Mouse (Mus musculus): ENCODE data around the gene Myof. TPM values are rescaled to one million over a fixed set of nuclear protein-coding genes. Genes with fewer than 3 reads are reported as not detected.

Gene Myof
- polyA plus RNA-seq, 1 experiment from 2014 or later = 15.9 TPM

GRCm38 (mm10) chr19:37959543-37960215 is 83.7 kb downstream of the Myof start:
- Histone ChIP-seq H3K27ac (no peak overlapping the region), H3K27me3 (replicated peaks) (no peaks in the 10 kb centered on the region), H3K4me2 (no peak overlapping the region), H3K9me3 (no peaks in the 10 kb centered on the region), H3K9ac (no peak overlapping the region), H3K4me3 (replicated peaks) (no peak overlapping the region), H3K4me1 (no peaks in the 10 kb centered on the region), H3K36me3 (no peaks in the 10 kb centered on the region)
- WGBS = 75% methylated on average over 10 of the region's 10 CpGs
- ATAC-seq (ENCODE audit: insufficient read depth, low FRiP score, low read depth) = no peak

GRCm38 (mm10) chr19:37959076-37959475 is 84.3 kb downstream of the Myof start:
- H3K9me3 ChIP-seq = no peaks in the 10 kb centered on the region
- ATAC-seq (ENCODE audit: insufficient read depth, low FRiP score, low read depth) = no peak
- H3K4me3 ChIP-seq (replicated peaks) = no peak overlapping the region
- H3K27me3 ChIP-seq (replicated peaks) = no peaks in the 10 kb centered on the region
- no peak overlapping the region for H3K9ac ChIP-seq
- no peak overlapping the region for H3K27ac ChIP-seq
- H3K36me3 ChIP-seq = no peaks in the 10 kb centered on the region
- 62% methylated on average over 6 of the region's 6 CpGs for WGBS
- no peaks in the 10 kb centered on the region for H3K4me1 ChIP-seq
- no peak overlapping the region for H3K4me2 ChIP-seq

- H3K4me2 ChIP-seq = no peak overlapping the region
- ATAC-seq (ENCODE audit: insufficient read depth, low FRiP score, low read depth) = no peak
- no peaks in the 10 kb centered on the region for H3K27me3 ChIP-seq (replicated peaks)
- peaks cover 6% of the 10 kb centered on the region; the same call in 1 of the 2 replicates for H3K36me3 ChIP-seq
- no peak overlapping the region for H3K4me3 ChIP-seq (replicated peaks)
- no peaks in the 10 kb centered on the region for H3K9me3 ChIP-seq
- no peaks in the 10 kb centered on the region for H3K4me1 ChIP-seq
- H3K9ac ChIP-seq = no peak overlapping the region
- no peak overlapping the region for H3K27ac ChIP-seq
- 74% methylated on average over 7 of the region's 7 CpGs for WGBS
Observed at GRCm38 (mm10) chr19:37957256-37957655, 86.1 kb downstream of the Myof start.

GRCm38 (mm10) chr19:37956006-37956405 is 87.4 kb downstream of the Myof start:
- Histone ChIP-seq H3K4me1 (no peaks in the 10 kb centered on the region), H3K27ac (no peak overlapping the region; the same call in 1 of the 2 replicates), H3K4me3 (replicated peaks) (no peak overlapping the region), H3K27me3 (replicated peaks) (no peaks in the 10 kb centered on the region), H3K36me3 (peaks cover 10% of the 10 kb centered on the region; the same call in 1 of the 2 replicates), H3K9ac (no peak overlapping the region), H3K4me2 (no peak overlapping the region), H3K9me3 (no peaks in the 10 kb centered on the region)
- 72% methylated on average over 3 of the region's 3 CpGs for WGBS
- no peak for ATAC-seq (ENCODE audit: insufficient read depth, low FRiP score, low read depth)

GRCm38 (mm10) chr19:37955425-37956001 is 87.9 kb downstream of the Myof start:
- no peak overlapping the region for H3K9ac ChIP-seq
- no peak overlapping the region for H3K4me3 ChIP-seq (replicated peaks)
- ATAC-seq (ENCODE audit: insufficient read depth, low FRiP score, low read depth) = peak; percentile 43; the same call in 1 of the 2 replicates
- H3K36me3 ChIP-seq = peaks cover 10% of the 10 kb centered on the region; the same call in 1 of the 2 replicates
- no peaks in the 10 kb centered on the region for H3K9me3 ChIP-seq
- H3K27me3 ChIP-seq (replicated peaks) = no peaks in the 10 kb centered on the region
- 35% methylated on average over 7 of the region's 7 CpGs for WGBS
- no peak overlapping the region for H3K4me2 ChIP-seq
- H3K4me1 ChIP-seq = no peaks in the 10 kb centered on the region
- no peak overlapping the region; the same call in 1 of the 2 replicates for H3K27ac ChIP-seq

GRCm38 (mm10) chr19:37954772-37955171 is 88.6 kb downstream of the Myof start:
- WGBS = 73% methylated on average over 5 of the region's 5 CpGs

GRCm38 (mm10) chr19:37954236-37954635 is 89.1 kb downstream of the Myof start:
- Histone ChIP-seq H3K27ac (no peak overlapping the region), H3K36me3 (peaks cover 10% of the 10 kb centered on the region; the same call in 1 of the 2 replicates), H3K4me2 (no peak overlapping the region), H3K4me3 (replicated peaks) (no peak overlapping the region), H3K9me3 (no peaks in the 10 kb centered on the region), H3K27me3 (replicated peaks) (no peaks in the 10 kb centered on the region), H3K4me1 (no peaks in the 10 kb centered on the region), H3K9ac (no peak overlapping the region)
- WGBS = 82% methylated on average over 8 of the region's 8 CpGs
- no peak for ATAC-seq (ENCODE audit: insufficient read depth, low FRiP score, low read depth)

More at GRCm38 (mm10) chr19:37954772-37955171, 88.6 kb downstream of the Myof start:
- Histone ChIP-seq H3K27ac (no peak overlapping the region), H3K4me2 (no peak overlapping the region), H3K4me1 (no peaks in the 10 kb centered on the region), H3K9me3 (no peaks in the 10 kb centered on the region), H3K36me3 (peaks cover 10% of the 10 kb centered on the region; the same call in 1 of the 2 replicates), H3K27me3 (replicated peaks) (no peaks in the 10 kb centered on the region), H3K9ac (no peak overlapping the region), H3K4me3 (replicated peaks) (no peak overlapping the region)
- no peak for ATAC-seq (ENCODE audit: insufficient read depth, low FRiP score, low read depth)

GRCm38 (mm10) chr19:37946696-37947095 is 96.7 kb downstream of the Myof start:
- Histone ChIP-seq H3K4me1 (no peaks in the 10 kb centered on the region), H3K9me3 (no peaks in the 10 kb centered on the region), H3K4me3 (replicated peaks) (no peak overlapping the region), H3K4me2 (no peak overlapping the region), H3K27me3 (replicated peaks) (no peaks in the 10 kb centered on the region), H3K36me3 (peaks cover 5% of the 10 kb centered on the region; the same call in 1 of the 2 replicates), H3K9ac (no peak overlapping the region), H3K27ac (no peak overlapping the region)
- ATAC-seq (ENCODE audit: insufficient read depth, low FRiP score, low read depth) = no peak
- 27% methylated on average over 4 of the region's 4 CpGs for WGBS

GRCm38 (mm10) chr19:37946053-37946452 is 97.3 kb downstream of the Myof start:
- Histone ChIP-seq H3K27ac (no peak overlapping the region), H3K36me3 (0 out of 2 replicates have a peak, but pooled peaks cover 5% of the 10 kb centered on the region), H3K4me2 (no peak overlapping the region), H3K9ac (no peak overlapping the region), H3K4me3 (replicated peaks) (no peak overlapping the region), H3K27me3 (replicated peaks) (no peaks in the 10 kb centered on the region), H3K9me3 (no peaks in the 10 kb centered on the region), H3K4me1 (no peaks in the 10 kb centered on the region)
- ATAC-seq (ENCODE audit: insufficient read depth, low FRiP score, low read depth) = no peak
- 58% methylated on average over 8 of the region's 8 CpGs for WGBS

- Histone ChIP-seq H3K4me1 (no peaks in the 10 kb centered on the region), H3K27ac (no peak overlapping the region), H3K36me3 (0 out of 2 replicates have a peak, but pooled peaks cover 8% of the 10 kb centered on the region), H3K27me3 (replicated peaks) (no peaks in the 10 kb centered on the region), H3K4me3 (replicated peaks) (no peak overlapping the region), H3K9me3 (no peaks in the 10 kb centered on the region), H3K9ac (no peak overlapping the region), H3K4me2 (no peak overlapping the region)
- 87% methylated on average over 10 of the region's 10 CpGs for WGBS
- ATAC-seq (ENCODE audit: insufficient read depth, low FRiP score, low read depth) = no peak
Observed at GRCm38 (mm10) chr19:37939203-37939602, 104.2 kb downstream of the Myof start.

GRCm38 (mm10) chr19:37937092-37937491 is 106.3 kb downstream of the Myof start:
- no peak overlapping the region for H3K4me3 ChIP-seq (replicated peaks)
- ATAC-seq (ENCODE audit: insufficient read depth, low FRiP score, low read depth) = no peak

GRCm38 (mm10) chr19:37934640-37935039 is 108.7 kb downstream of the Myof start:
- Histone ChIP-seq H3K9me3 (no peaks in the 10 kb centered on the region), H3K4me2 (no peak overlapping the region), H3K27me3 (replicated peaks) (no peaks in the 10 kb centered on the region), H3K4me1 (no peaks in the 10 kb centered on the region), H3K36me3 (0 out of 2 replicates have a peak, but pooled peaks cover 3% of the 10 kb centered on the region), H3K4me3 (replicated peaks) (no peak overlapping the region), H3K27ac (no peak overlapping the region), H3K9ac (no peak overlapping the region)
- WGBS = 77% methylated on average over 6 of the region's 6 CpGs
- no peak for ATAC-seq (ENCODE audit: insufficient read depth, low FRiP score, low read depth)

More at GRCm38 (mm10) chr19:37937092-37937491, 106.3 kb downstream of the Myof start:
- Histone ChIP-seq H3K36me3 (0 out of 2 replicates have a peak, but pooled peaks cover 8% of the 10 kb centered on the region), H3K27ac (no peak overlapping the region), H3K27me3 (replicated peaks) (no peaks in the 10 kb centered on the region), H3K9me3 (no peaks in the 10 kb centered on the region), H3K4me2 (no peak overlapping the region), H3K9ac (no peak overlapping the region), H3K4me1 (no peaks in the 10 kb centered on the region)

Measured in stomach, embryonic 15.5 days (tissue).